Mouse (Mus musculus) liver, adult 2 months (tissue): ENCODE results near the gene Zfp598. TPM values are rescaled to one million over a fixed set of nuclear protein-coding genes. Genes with fewer than 3 reads are reported as not detected.

Source experiments
- DNase-seq: peaks from one replicate; pipeline ENCODE4 v3.0.0-alpha.2; 2011; ENCODE audit warnings: low read depth, low spot score; ENCODE audit errors: extremely low read depth
- H3K27ac ChIP-seq: fragments of 200-500 bp; replicated peaks from 2 replicates; pipeline ENCODE4 v1.5.1; 2012; ENCODE audit warnings: low read depth, mild to moderate bottlenecking, control low read depth, inconsistent platforms, low read length; ENCODE audit not compliant: insufficient read depth
- H3K27me3 ChIP-seq: fragments of 200-500 bp; 2 replicates; pipeline ENCODE4 v1.6.1; 2012; ENCODE audit warnings: mild to moderate bottlenecking, moderate library complexity, low read length, inconsistent platforms; ENCODE audit not compliant: control insufficient read depth, insufficient read depth
- H3K36me3 ChIP-seq: fragments of 200-500 bp; 2 replicates; pipeline ENCODE4 v1.6.1; 2012; ENCODE audit warnings: low read length, inconsistent platforms; ENCODE audit not compliant: control insufficient read depth, insufficient read depth
- H3K4me1 ChIP-seq: fragments of 200-500 bp; 2 replicates; pipeline ENCODE4 v1.6.1; 2011; ENCODE audit warnings: low read length; ENCODE audit not compliant: control insufficient read depth, insufficient read depth
- H3K4me3 ChIP-seq: fragments of 200-500 bp; 2 replicates; pipeline ENCODE4 v1.5.1; 2011; ENCODE audit warnings: low read depth, mild to moderate bottlenecking, control low read depth, low read length, moderate library complexity; ENCODE audit not compliant: insufficient read depth
- H3K79me2 ChIP-seq: fragments of 200-500 bp; 2 replicates; pipeline ENCODE4 v1.6.1; 2012; ENCODE audit warnings: inconsistent platforms, mild to moderate bottlenecking, low read length, moderate library complexity; ENCODE audit not compliant: control insufficient read depth, insufficient read depth
- H3K9ac ChIP-seq: fragments of 200-500 bp; 2 replicates; pipeline ENCODE4 v1.6.1; 2012; ENCODE audit warnings: low read depth, mild to moderate bottlenecking, control low read depth, inconsistent platforms, low read length
- CTCF ChIP-seq: fragments of 200-500 bp; IDR thresholded peaks from 2 replicates; pipeline ENCODE4 v1.5.1; 2011; ENCODE audit warnings: low read depth, low read length, control low read depth
- POLR2A ChIP-seq: fragments of 200-500 bp; IDR thresholded peaks from 2 replicates; pipeline ENCODE4 v1.6.1; 2011; ENCODE audit warnings: low read length, control low read depth; ENCODE audit not compliant: insufficient read depth; ENCODE audit errors: extremely low read depth
- WGBS: fragments of 180-500 bp; shearing (Covaris S2); methylation state at CpG from one replicate; pipeline ENCODE4 v1.1.7; 2018; 5-methylcytosine and 5-hydroxymethylcytosine counted together
- polyA plus RNA-seq: library from polyadenylated mRNA; depleted of rRNA; stranded (reverse); fragments of >200 nt; gene quantifications from 2 replicates; pipeline ENCODE4 v1.2.3, GENCODE M21; 2012
- total RNA-seq: library from RNA; depleted of rRNA; stranded (reverse); fragments of >200 nt; gene quantifications from 2 replicates; pipeline ENCODE4 v1.2.3, GENCODE M21; 2014

Zfp598 gene
- total and polyA plus RNA-seq, 2 experiments = 11.1 to 106 TPM

- H3K4me1 ChIP-seq = peaks cover 21% of the 10 kb centered on the region
- 0 out of 2 replicates have a peak overlapping the region, but pooled peaks have one; percentile 4 for H3K27ac ChIP-seq
Observed at GRCm38 (mm10) chr17:24722220-24722924, 52.9 kb downstream of the Zfp598 start.

GRCm38 (mm10) chr17:24723122-24723880 is 53.8 kb downstream of the Zfp598 start:
- TF ChIP-seq CTCF (no peak), POLR2A (no peak)
- Histone ChIP-seq H3K27me3 (no peaks in the 10 kb centered on the region), H3K4me3 (peak overlapping the region; percentile 93), H3K9ac (peak overlapping the region; percentile 95), H3K36me3 (peaks cover 12% of the 10 kb centered on the region), H3K4me1 (peaks cover 21% of the 10 kb centered on the region), H3K79me2 (peaks cover 8% of the 10 kb centered on the region; the same call in 1 of the 2 replicates), H3K27ac (peak overlapping the region; percentile 92)
- WGBS = under 1% methylated on average over 12 of the region's 12 CpGs
- DNase-seq = peak; percentile 26

More at GRCm38 (mm10) chr17:24722220-24722924, 52.9 kb downstream of the Zfp598 start:
- peak; percentile 59 for DNase-seq
- H3K36me3 ChIP-seq = peaks cover 12% of the 10 kb centered on the region
- TF ChIP-seq CTCF (no peak), POLR2A (no peak)
- 17% methylated on average over 13 of the region's 13 CpGs for WGBS
- peak overlapping the region; percentile 28 for H3K9ac ChIP-seq
- H3K79me2 ChIP-seq = peaks cover 8% of the 10 kb centered on the region; the same call in 1 of the 2 replicates
- H3K4me3 ChIP-seq = peak overlapping the region; percentile 2; the same call in 1 of the 2 replicates
- H3K27me3 ChIP-seq = no peaks in the 10 kb centered on the region

- no peak for DNase-seq
- TF ChIP-seq POLR2A (no peak), CTCF (no peak)
- 0% methylated on average over 15 of the region's 15 CpGs for WGBS
Observed at GRCm38 (mm10) chr17:24723881-24724180, 54.3 kb downstream of the Zfp598 start.

GRCm38 (mm10) chr17:24724184-24724583 is 54.7 kb downstream of the Zfp598 start, which contains the start of gene Ndufb10:
Gene Ndufb10 (minus strand): TSS chr17:24724478.
- under 1% methylated on average over 30 of the region's 30 CpGs for WGBS
- peaks cover 12% of the 10 kb centered on the region for H3K36me3 ChIP-seq

More at GRCm38 (mm10) chr17:24723881-24724180, 54.3 kb downstream of the Zfp598 start:
- peak overlapping the region; percentile 92 for H3K27ac ChIP-seq
- H3K36me3 ChIP-seq = peaks cover 12% of the 10 kb centered on the region
- H3K4me1 ChIP-seq = peaks cover 21% of the 10 kb centered on the region
- H3K9ac ChIP-seq = peak overlapping the region; percentile 95
- no peaks in the 10 kb centered on the region for H3K27me3 ChIP-seq
- peak overlapping the region; percentile 93 for H3K4me3 ChIP-seq
- H3K79me2 ChIP-seq = peaks cover 8% of the 10 kb centered on the region; the same call in 1 of the 2 replicates

GRCm38 (mm10) chr17:24725637-24726390 is 56.3 kb downstream of the Zfp598 start:
- H3K27ac ChIP-seq = no peak overlapping the region
- no peaks in the 10 kb centered on the region for H3K27me3 ChIP-seq
- peaks cover 19% of the 10 kb centered on the region for H3K4me1 ChIP-seq
- H3K4me3 ChIP-seq = no peak overlapping the region
- H3K79me2 ChIP-seq = peaks cover 8% of the 10 kb centered on the region; the same call in 1 of the 2 replicates
- peaks cover 12% of the 10 kb centered on the region for H3K36me3 ChIP-seq
- TF ChIP-seq CTCF (0 out of 2 replicates have a peak, but pooled peaks have one; percentile 10), POLR2A (no peak)
- DNase-seq = peak; percentile 14
- 61% methylated on average over 3 of the region's 3 CpGs for whole genome bisulfite sequencing
- H3K9ac ChIP-seq = no peak overlapping the region

More at GRCm38 (mm10) chr17:24724184-24724583, 54.7 kb downstream of the Zfp598 start, which contains the start of gene Ndufb10:
- peak; percentile 97 for TF ChIP-seq CTCF
- peak; percentile 95 for TF ChIP-seq POLR2A
- peak; percentile 74 for DNase-seq
- peak within 1 kb of the TSS; percentile 95 for H3K9ac ChIP-seq
- peak within 1 kb of the TSS; percentile 93 for H3K4me3 ChIP-seq
- H3K27ac ChIP-seq = peak within 1 kb of the TSS; percentile 92
- peaks cover 8% of the 10 kb centered on the region; the same call in 1 of the 2 replicates for H3K79me2 ChIP-seq
- no peaks in the 10 kb centered on the region for H3K27me3 ChIP-seq
- peaks cover 19% of the 10 kb centered on the region for H3K4me1 ChIP-seq
